Mouse (Mus musculus) hindbrain, embryonic 11.5 days (tissue): ENCODE data around the gene Bloc1s3. TPM values are rescaled to one million over a fixed set of nuclear protein-coding genes. Genes with fewer than 3 reads are reported as not detected.

ENCODE experiments used
- ATAC-seq: fragments of 200-750 bp; cut with Nextera tagmentation; 2 replicates; pipeline ENCODE4 v1.8.0; 2017; ENCODE audit warnings: mild to moderate bottlenecking, moderate TSS enrichment, moderate library complexity; ENCODE audit not compliant: low FRiP score
- DNase-seq: peaks from one replicate; pipeline ENCODE4 v3.0.0-alpha.2; 2015; ENCODE audit warnings: low spot score
- H3K27ac ChIP-seq: fragments of 300-500 bp; sonication (generic); 2 replicates; pipeline ENCODE4 v1.5.1; 2014; ENCODE audit warnings: mild to moderate bottlenecking, low read depth, low read length
- H3K27me3 ChIP-seq: fragments of 300-500 bp; sonication (generic); 2 replicates; pipeline ENCODE4 v1.6.1; 2014; ENCODE audit warnings: mild to moderate bottlenecking, low read length, moderate library complexity, mixed read lengths; ENCODE audit not compliant: control insufficient read depth, insufficient read depth
- H3K36me3 ChIP-seq: fragments of 300-500 bp; sonication (generic); 2 replicates; pipeline ENCODE4 v1.6.1; 2014; ENCODE audit warnings: mild to moderate bottlenecking, low read length, moderate library complexity, mixed read lengths; ENCODE audit not compliant: control insufficient read depth, insufficient read depth
- H3K4me1 ChIP-seq: fragments of 300-500 bp; sonication (generic); replicated peaks from 2 replicates; pipeline ENCODE4 v1.6.1; 2014; ENCODE audit warnings: low read length, mixed read lengths; ENCODE audit not compliant: control insufficient read depth, insufficient read depth
- H3K4me2 ChIP-seq: fragments of 300-500 bp; sonication (generic); replicated peaks from 2 replicates; pipeline ENCODE4 v1.6.1; 2014; ENCODE audit warnings: mild to moderate bottlenecking, low read depth, low read length
- H3K4me3 ChIP-seq: fragments of 300-500 bp; sonication (generic); 2 replicates; pipeline ENCODE4 v1.5.1; 2014; ENCODE audit warnings: low read depth, low read length
- H3K9ac ChIP-seq: fragments of 300-500 bp; sonication (generic); 2 replicates; pipeline ENCODE4 v1.6.1; 2014; ENCODE audit warnings: low read depth, low read length
- H3K9me3 ChIP-seq: fragments of 300-500 bp; sonication (generic); 2 replicates; pipeline ENCODE4 v1.6.1; 2016; ENCODE audit warnings: low read length; ENCODE audit not compliant: control insufficient read depth
- WGBS: fragments of 180-500 bp; shearing (Covaris S2); extraction: QIAGEN DNeasy Blood & Tissue Kit; methylation state at CpG from one replicate; pipeline ENCODE4 v1.1.7; 2014; 5-methylcytosine and 5-hydroxymethylcytosine counted together
- polyA plus RNA-seq: library from polyadenylated mRNA; unstranded; fragments of >200 nt; fragmentation: Nextera tagmentation; extraction: Ambion mirVana; gene quantifications from 2 replicates; pipeline ENCODE4 v1.2.1, GENCODE M21; 2014

The Bloc1s3 gene
- polyA plus RNA-seq, 1 experiment from 2014 or later: 2.4 TPM

DNA sequence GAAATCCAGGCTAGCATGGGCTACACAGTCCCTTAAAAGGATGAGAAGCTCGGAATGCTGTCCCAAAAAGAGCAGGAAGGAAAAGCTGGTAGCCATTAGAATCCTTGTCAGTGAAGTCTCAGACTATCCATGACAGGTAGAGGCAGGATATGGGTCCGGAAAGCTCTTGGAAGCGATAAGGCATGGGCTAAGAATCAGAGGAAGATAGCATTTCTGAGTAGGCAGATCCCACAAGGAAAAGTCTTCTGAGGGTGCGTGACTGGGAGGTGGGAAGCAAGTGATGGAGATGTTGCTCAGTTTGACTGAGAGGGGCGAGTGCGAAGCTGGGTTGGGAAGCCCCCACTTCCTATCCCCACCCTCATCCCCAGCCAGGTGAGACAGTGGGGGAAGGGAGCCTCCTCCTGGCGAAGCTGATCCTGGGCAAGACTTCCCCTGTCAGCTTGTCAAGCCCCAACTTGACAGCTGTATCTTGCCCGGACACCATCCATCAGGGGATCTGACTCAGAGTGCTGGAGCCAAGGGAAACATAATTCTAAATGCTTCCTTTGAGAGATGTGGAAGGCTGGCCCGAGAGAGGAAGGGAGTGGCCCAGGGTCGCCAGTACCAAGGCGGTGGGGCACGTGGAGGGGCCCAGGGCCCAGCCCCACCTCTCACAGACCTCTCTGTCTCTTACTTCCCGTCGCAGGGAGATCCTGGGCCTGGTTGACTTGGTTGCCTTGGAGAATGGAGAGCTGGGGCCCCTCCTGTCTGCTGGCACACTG is 30.4 kb downstream of the Bloc1s3 start:
- Histone ChIP-seq H3K9me3 (no peaks in the 10 kb centered on the region), H3K27me3 (peaks cover 23% of the 10 kb centered on the region), H3K36me3 (no peaks in the 10 kb centered on the region), H3K9ac (no peak overlapping the region), H3K4me3 (no peak overlapping the region), H3K4me2 (no peak overlapping the region), H3K27ac (no peak overlapping the region), H3K4me1 (no peaks in the 10 kb centered on the region)
- DNase-seq: no peak
- 30% methylated on average over 14 of the region's 14 CpGs for WGBS
- no peak for ATAC-seq

DNA sequence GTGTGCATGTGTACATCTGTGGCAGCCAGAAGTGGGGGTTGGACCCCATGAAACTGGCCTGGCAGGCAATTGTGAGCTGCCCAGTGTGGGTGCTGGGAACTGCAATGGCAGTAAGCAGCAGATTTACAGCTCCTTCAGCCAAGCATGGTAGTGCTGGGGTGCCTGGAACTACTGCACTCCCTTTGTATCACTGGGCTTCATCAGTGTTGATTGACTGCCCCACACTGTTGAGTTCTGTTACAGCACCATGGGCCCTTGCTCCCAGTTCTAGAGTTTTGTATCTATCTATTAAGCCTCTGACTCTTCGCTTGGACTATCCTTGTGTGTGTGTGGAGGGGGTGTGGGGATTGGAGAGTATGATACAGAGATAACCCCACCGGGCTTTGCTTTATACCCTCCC is 31.1 kb downstream of the Bloc1s3 start:
- Histone ChIP-seq H3K4me1 (no peaks in the 10 kb centered on the region), H3K36me3 (no peaks in the 10 kb centered on the region), H3K27ac (no peak overlapping the region), H3K9me3 (no peaks in the 10 kb centered on the region), H3K4me2 (no peak overlapping the region), H3K27me3 (peaks cover 30% of the 10 kb centered on the region), H3K4me3 (no peak overlapping the region), H3K9ac (no peak overlapping the region)
- WGBS: 63% methylated on average over 2 of the region's 2 CpGs
- ATAC-seq (no peak), DNase-seq (no peak)

DNA sequence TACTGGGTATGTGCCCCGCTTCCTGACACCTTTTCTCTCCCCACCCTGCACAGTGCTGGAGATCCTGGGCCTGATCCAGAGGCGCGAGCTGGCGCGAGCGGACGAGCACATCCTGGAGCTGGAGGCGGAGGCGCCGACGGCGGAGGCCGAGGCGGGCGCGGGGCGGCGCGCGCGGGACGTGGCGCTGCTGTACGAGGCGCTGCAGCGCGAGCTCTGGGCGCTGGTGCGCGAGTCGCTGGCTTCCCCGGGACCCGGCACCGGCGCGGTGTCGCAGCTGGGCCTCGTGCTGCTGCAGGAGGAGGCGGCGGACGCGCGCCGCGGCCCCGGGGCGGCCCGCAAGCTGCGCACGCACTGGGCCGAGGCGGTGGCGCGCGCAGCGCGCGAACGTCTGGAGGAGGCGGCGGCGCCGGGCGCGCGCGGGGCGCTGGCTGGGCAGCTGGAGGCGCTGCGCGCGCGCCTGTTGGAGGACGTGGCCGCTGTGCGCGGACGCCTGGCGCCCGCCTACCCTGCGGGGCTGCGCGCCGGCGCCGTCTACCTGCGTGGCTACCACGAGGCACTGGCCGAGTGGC is 34.2 kb downstream of the Bloc1s3 start:
- Histone ChIP-seq H3K27me3 (peaks cover 57% of the 10 kb centered on the region), H3K36me3 (no peaks in the 10 kb centered on the region), H3K9ac (peak overlapping the region; percentile 59), H3K27ac (no peak overlapping the region), H3K4me2 (peak overlapping the region; percentile 77), H3K4me3 (peak overlapping the region; percentile 36), H3K4me1 (no peaks in the 10 kb centered on the region), H3K9me3 (no peaks in the 10 kb centered on the region)
- peak; percentile 86 for DNase-seq
- under 1% methylated on average over 66 of the region's 89 CpGs for whole genome bisulfite sequencing
- peak; percentile 82 for ATAC-seq

DNA sequence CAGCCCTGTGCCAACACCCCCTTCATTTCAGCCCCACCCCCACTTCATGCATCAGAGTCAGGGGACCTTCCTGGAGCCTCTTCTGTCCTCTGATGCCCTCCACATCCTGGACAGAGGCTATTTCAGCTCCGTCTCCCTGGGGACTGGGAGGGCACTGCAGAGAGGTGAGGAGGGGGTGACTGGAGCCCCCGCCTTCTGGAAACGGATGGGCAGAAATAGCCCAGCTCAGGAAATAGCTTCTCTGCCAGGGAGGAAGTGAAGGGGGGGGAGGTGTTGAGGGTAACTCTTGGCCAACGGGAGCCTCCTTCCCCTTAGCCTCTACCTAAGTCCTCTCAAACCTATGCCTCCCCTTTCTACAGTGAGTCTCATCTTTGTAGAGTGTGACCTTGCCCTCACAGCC is 35.8 kb downstream of the Bloc1s3 start:
- Histone ChIP-seq H3K4me1 (no peaks in the 10 kb centered on the region), H3K9me3 (no peaks in the 10 kb centered on the region), H3K27ac (no peak overlapping the region), H3K36me3 (no peaks in the 10 kb centered on the region), H3K4me3 (no peak overlapping the region), H3K9ac (no peak overlapping the region), H3K4me2 (no peak overlapping the region), H3K27me3 (peaks cover 60% of the 10 kb centered on the region)
- ATAC-seq (no peak), DNase-seq (no peak)
- WGBS: 36% methylated on average over 4 of the region's 4 CpGs

DNA sequence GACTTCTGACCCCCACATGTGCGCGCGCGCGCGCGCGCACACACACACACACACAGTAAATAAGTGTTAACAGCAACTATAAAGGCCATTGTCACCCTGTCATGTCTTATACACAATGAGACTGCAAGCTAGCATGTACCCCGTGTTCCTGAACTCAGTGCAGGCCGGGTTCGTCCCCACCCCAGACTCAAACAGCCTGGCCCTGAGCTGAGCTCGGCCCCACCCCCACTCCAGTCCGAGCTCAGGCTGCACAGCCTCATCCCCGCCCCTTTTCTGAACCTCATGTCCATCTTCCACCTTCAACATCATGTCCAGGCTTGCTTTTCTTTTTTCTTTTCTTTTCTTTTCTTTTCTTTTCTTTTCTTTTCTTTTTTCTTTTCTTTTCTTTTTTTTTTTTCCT is 37.9 kb downstream of the Bloc1s3 start:
- no peak overlapping the region for H3K27ac ChIP-seq
- H3K4me3 ChIP-seq: no peak overlapping the region
- DNase-seq: no peak
- H3K9me3 ChIP-seq: no peaks in the 10 kb centered on the region
- WGBS: 5% methylated on average over 14 of the region's 14 CpGs
- H3K27me3 ChIP-seq: peaks cover 61% of the 10 kb centered on the region
- ATAC-seq: no peak
- H3K4me2 ChIP-seq: no peak overlapping the region
- no peaks in the 10 kb centered on the region for H3K36me3 ChIP-seq
- no peaks in the 10 kb centered on the region for H3K4me1 ChIP-seq
- no peak overlapping the region for H3K9ac ChIP-seq

DNA sequence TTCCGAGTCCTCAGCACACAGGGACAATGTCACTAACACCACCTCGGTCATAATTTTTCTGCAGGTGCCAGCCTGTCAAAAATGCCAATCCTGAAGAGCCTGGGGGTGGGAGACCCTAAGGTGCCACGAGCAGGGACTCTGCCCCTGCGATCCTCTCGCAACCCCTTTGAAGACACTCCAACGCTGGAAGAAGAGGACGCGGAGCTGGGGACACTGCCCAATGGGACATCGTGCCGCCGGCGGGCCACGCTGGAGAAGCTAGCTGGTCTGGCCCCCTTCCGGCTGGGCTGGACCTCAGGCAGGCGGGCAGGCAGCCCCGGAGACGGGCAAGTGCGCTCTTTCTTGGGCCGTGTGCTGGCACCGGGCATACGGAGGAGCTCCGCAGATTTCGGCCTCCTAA is 38.8 kb downstream of the Bloc1s3 start:
- no peak for DNase-seq
- WGBS: 17% methylated on average over 23 of the region's 23 CpGs

DNA sequence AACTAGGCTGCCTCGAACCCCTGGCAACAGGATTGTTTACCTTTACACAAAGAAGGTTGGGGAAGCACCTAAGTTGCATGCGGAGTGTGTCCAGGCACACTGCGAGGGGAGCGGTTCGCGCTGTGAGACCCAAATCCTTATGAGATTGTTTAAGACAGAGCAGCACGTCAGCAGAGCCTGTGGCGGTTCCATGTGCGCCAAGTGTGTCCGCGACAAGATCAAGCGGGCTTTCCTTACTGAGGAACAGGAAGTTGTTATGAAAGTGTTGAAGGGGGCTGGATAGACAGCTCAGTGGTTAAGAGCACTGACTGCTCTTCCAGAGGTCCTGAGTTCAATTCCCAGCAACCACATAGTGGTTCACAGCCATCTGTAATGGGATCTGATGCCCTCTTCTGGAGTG is 39.9 kb downstream of the Bloc1s3 start:
- H3K4me2 ChIP-seq: no peak overlapping the region
- H3K9me3 ChIP-seq: no peaks in the 10 kb centered on the region
- H3K4me3 ChIP-seq: no peak overlapping the region
- 63% methylated on average over 12 of the region's 12 CpGs for WGBS
- no peaks in the 10 kb centered on the region for H3K4me1 ChIP-seq
- H3K9ac ChIP-seq: no peak overlapping the region
- DNase-seq (no peak), ATAC-seq (no peak)
- H3K36me3 ChIP-seq: no peaks in the 10 kb centered on the region
- peaks cover 51% of the 10 kb centered on the region for H3K27me3 ChIP-seq
- H3K27ac ChIP-seq: no peak overlapping the region

More for the DNA sequence above, 38.8 kb downstream of the Bloc1s3 start:
- Histone ChIP-seq H3K4me2 (no peak overlapping the region), H3K4me1 (no peaks in the 10 kb centered on the region), H3K36me3 (no peaks in the 10 kb centered on the region), H3K4me3 (no peak overlapping the region), H3K27ac (no peak overlapping the region), H3K9me3 (no peaks in the 10 kb centered on the region), H3K9ac (no peak overlapping the region), H3K27me3 (peaks cover 60% of the 10 kb centered on the region)
- ATAC-seq: no peak

DNA sequence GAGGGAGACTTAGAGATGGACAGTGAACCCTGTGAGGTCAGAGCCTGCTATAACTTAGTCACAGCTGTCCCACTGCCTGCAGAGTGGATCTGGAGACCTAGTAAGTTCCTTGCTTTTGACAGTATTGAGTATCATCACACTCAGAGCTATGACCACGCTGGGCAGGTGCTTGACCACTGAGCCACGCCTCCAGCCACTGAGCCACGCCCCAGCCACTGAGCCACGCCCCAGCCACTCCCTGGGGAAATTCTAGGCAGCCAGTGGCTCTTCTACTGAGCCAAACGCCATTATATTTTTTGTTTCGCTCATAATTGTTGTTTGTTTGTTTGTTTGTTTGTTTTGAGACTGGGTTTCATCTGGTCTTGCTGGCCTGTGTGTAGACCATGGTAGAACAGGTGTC is 40.5 kb downstream of the Bloc1s3 start:
- Histone ChIP-seq H3K9ac (no peak overlapping the region), H3K4me2 (no peak overlapping the region), H3K27me3 (peaks cover 44% of the 10 kb centered on the region), H3K4me3 (no peak overlapping the region), H3K9me3 (no peaks in the 10 kb centered on the region), H3K36me3 (no peaks in the 10 kb centered on the region), H3K4me1 (no peaks in the 10 kb centered on the region), H3K27ac (no peak overlapping the region)
- DNase-seq (no peak), ATAC-seq (no peak)
- WGBS: 42% methylated on average over 6 of the region's 6 CpGs

DNA sequence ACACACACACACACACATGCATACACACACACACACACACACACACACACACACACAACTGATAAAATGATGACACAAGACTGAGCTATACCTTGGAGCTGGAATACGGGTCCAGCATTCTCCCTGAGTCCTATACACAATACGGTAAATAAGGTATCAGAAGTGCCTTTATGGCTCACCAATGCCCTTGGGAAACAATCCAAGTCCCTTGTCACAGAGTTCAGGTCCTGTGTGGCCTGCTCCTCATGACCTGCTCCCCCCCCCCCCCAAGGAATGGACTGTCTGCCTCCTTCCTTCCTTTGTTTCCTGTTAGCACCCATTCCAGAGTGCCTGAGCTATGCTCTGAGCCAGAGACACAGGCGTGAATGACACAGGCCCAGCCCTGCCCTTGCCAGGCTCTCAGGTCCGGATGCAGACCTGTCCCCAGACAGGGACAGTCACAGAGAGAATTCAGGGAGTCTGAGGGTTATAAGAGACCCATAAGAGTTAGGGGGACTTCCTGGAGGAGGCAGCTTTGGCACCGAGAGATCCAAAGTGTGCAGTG is 41.5 kb downstream of the Bloc1s3 start:
- no peaks in the 10 kb centered on the region for H3K4me1 ChIP-seq
- no peak for ATAC-seq
- no peak overlapping the region for H3K9ac ChIP-seq
- no peaks in the 10 kb centered on the region for H3K36me3 ChIP-seq
- H3K27me3 ChIP-seq: peaks cover 35% of the 10 kb centered on the region
- H3K4me2 ChIP-seq: no peak overlapping the region
- DNase-seq: no peak
- no peak overlapping the region for H3K4me3 ChIP-seq
- no peaks in the 10 kb centered on the region for H3K9me3 ChIP-seq
- no peak overlapping the region for H3K27ac ChIP-seq
- 64% methylated on average over 5 of the region's 5 CpGs for WGBS
